Mouse (Mus musculus): Measurements from ENCODE around the gene Ppp1r12b. TPM values are rescaled to one million over a fixed set of nuclear protein-coding genes. Genes with fewer than 3 reads are reported as not detected.

Ppp1r12b gene
- polyA plus RNA-seq, 1 experiment from 2014 or later = 15.2 TPM

DNA sequence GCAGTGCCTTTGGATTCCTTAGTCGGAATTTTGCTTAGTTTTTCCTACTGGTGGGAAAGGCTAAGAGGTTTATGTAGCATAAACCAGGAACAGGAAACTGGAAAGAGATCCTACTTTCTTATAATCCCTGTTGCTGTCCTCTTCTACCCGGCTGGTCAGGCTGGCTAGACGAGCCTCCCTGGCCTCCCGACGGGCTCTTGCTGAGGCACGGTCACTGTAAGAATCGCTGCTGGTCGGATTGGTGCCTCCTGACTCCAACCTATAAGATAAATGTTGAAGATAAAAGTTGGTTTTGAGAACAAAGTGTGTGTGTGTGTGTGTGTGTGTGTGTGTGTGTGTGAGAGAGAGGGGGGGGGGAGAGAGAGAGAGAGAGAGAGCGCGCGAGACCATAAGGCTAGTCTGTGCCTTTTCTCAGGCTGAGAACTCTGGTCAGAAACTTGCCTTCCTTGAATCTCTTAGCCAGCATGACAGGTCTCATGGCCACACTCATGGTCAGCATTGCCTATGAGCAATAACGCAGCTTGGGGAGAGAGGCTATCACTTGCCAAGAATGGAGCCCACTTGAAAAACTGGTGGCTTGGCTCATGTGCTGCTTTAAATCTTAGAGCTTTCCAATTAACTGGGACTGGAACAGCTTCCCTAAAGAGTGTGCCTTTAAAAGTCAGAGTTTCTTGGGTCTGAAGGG lies 178.4 kb downstream of the Ppp1r12b start:
- 81% methylated on average over 12 of the region's 12 CpGs for WGBS
- Histone ChIP-seq H3K4me1 (peaks cover 40% of the 10 kb centered on the region), H3K27ac (peak overlapping the region; percentile 59; the same call in 1 of the 2 replicates), H3K4me3 (no peak overlapping the region), H3K36me3 (peaks cover 36% of the 10 kb centered on the region; the same call in 1 of the 2 replicates), H3K9me3 (no peaks in the 10 kb centered on the region), H3K27me3 (ENCODE audit: insufficient read depth, poor library complexity, severe bottlenecking) (no peaks in the 10 kb centered on the region)
- DNase-seq (ENCODE audit: low spot score) = peak; percentile 75

DNA sequence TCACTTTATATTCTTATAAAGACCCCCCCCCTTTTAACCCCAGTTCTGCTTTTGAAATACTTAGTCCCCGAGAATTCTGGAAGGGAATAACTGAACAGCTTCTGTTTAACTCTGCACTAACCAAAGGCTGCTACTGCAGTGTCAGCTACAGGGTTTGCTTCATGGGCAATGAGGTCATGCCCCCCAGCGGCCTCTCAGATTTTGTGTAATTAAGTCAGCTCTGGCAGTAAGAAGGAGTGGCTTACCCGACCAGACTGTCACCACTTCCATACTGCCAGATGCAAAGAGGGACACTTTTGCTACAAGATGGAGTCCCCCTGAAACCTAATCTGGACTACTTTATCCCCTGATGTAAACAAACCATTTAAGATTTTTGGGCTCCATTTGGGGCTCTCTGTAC lies 180.1 kb downstream of the Ppp1r12b start:
- H3K27ac ChIP-seq = 0 out of 2 replicates have a peak overlapping the region, but pooled peaks have one; percentile 3
- no peak overlapping the region for H3K4me3 ChIP-seq
- 50% methylated on average over 3 of the region's 3 CpGs for WGBS
- peak; percentile 71 for DNase-seq (ENCODE audit: low spot score)
- H3K36me3 ChIP-seq = peaks cover 51% of the 10 kb centered on the region; the same call in 1 of the 2 replicates
- peaks cover 48% of the 10 kb centered on the region for H3K4me1 ChIP-seq
- no peaks in the 10 kb centered on the region for H3K9me3 ChIP-seq
- H3K27me3 ChIP-seq (ENCODE audit: insufficient read depth, poor library complexity, severe bottlenecking) = no peaks in the 10 kb centered on the region

GRCm38 (mm10) chr1:134774728-134775287 lies 180.9 kb downstream of the Ppp1r12b start:
- Histone ChIP-seq H3K4me1 (peaks cover 48% of the 10 kb centered on the region), H3K36me3 (peaks cover 52% of the 10 kb centered on the region; the same call in 1 of the 2 replicates)
- 60% methylated on average over 6 of the region's 6 CpGs for WGBS

GRCm38 (mm10) chr1:134774247-134774646 lies 181.5 kb downstream of the Ppp1r12b start:
- Histone ChIP-seq H3K4me1 (peaks cover 48% of the 10 kb centered on the region), H3K4me3 (no peak overlapping the region), H3K36me3 (peaks cover 58% of the 10 kb centered on the region; the same call in 1 of the 2 replicates), H3K9me3 (no peaks in the 10 kb centered on the region), H3K27me3 (ENCODE audit: insufficient read depth, poor library complexity, severe bottlenecking) (no peaks in the 10 kb centered on the region), H3K27ac (peak overlapping the region; percentile 77)
- peak; percentile 51 for DNase-seq (ENCODE audit: low spot score)
- WGBS = 72% methylated on average over 2 of the region's 2 CpGs

More at GRCm38 (mm10) chr1:134774728-134775287, 180.9 kb downstream of the Ppp1r12b start:
- peak overlapping the region; percentile 77; the same call in 1 of the 2 replicates for H3K27ac ChIP-seq
- peak; percentile 56 for DNase-seq (ENCODE audit: low spot score)
- H3K9me3 ChIP-seq = no peaks in the 10 kb centered on the region
- no peaks in the 10 kb centered on the region for H3K27me3 ChIP-seq (ENCODE audit: insufficient read depth, poor library complexity, severe bottlenecking)
- H3K4me3 ChIP-seq = no peak overlapping the region

DNA sequence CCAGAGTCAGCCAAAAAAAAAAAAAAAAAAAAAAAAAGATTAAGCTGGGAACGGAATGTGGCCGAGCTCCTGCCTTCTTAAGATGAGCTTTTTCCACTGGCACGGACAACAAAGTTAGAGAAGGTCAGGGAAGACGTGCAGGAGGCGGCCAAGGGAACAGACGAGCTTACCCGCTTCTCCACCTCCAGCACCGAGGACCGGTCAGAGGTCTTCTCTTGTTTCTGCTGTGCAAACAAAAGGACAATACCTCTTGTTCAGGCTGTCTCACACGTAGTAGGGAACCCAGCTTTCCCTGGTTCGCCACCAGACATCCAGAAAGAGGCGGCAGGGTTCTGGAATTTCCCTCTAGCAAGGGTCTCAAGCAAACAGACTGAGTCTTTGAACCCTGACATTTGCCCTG lies 182.5 kb downstream of the Ppp1r12b start:
- Histone ChIP-seq H3K9me3 (no peaks in the 10 kb centered on the region), H3K4me1 (peaks cover 47% of the 10 kb centered on the region), H3K27ac (peak overlapping the region; percentile 42; the same call in 1 of the 2 replicates), H3K27me3 (ENCODE audit: insufficient read depth, poor library complexity, severe bottlenecking) (no peaks in the 10 kb centered on the region), H3K36me3 (peaks cover 68% of the 10 kb centered on the region; the same call in 1 of the 2 replicates), H3K4me3 (no peak overlapping the region)
- peak; percentile 41 for DNase-seq (ENCODE audit: low spot score)
- WGBS = 62% methylated on average over 12 of the region's 12 CpGs

- Histone ChIP-seq H3K27me3 (ENCODE audit: insufficient read depth, poor library complexity, severe bottlenecking) (no peaks in the 10 kb centered on the region), H3K4me3 (no peak overlapping the region), H3K9me3 (no peaks in the 10 kb centered on the region), H3K27ac (no peak overlapping the region), H3K36me3 (peaks cover 71% of the 10 kb centered on the region; the same call in 1 of the 2 replicates), H3K4me1 (peaks cover 42% of the 10 kb centered on the region)
- 85% methylated on average over 3 of the region's 3 CpGs for WGBS
- peak; percentile 52 for DNase-seq (ENCODE audit: low spot score)
These were observed 182.9 kb downstream of the Ppp1r12b start for GRCm38 (mm10) chr1:134772821-134773220.

DNA sequence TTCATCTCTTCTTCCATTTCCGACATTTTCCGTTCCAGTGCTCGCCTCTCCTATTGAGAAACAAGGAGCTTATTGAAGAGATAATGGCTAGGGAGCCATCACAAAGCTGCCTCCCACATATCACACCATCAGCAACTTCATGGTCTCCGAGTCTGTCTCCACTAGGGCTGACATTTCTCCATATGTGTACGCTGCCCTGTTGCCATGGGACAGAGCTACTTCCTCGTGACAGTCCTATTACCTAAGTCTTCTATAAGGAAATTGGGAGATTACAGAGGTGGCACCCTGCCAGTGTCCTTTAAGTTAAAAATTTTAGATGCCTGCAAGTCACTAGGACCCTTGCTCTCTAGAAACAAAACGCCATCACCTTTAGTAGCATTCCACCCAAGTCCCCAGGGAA lies 183.7 kb downstream of the Ppp1r12b start:
- H3K9me3 ChIP-seq = no peaks in the 10 kb centered on the region
- DNase-seq (ENCODE audit: low spot score) = peak; percentile 68
- peaks cover 76% of the 10 kb centered on the region for H3K36me3 ChIP-seq
- H3K27ac ChIP-seq = no peak overlapping the region
- H3K4me3 ChIP-seq = no peak overlapping the region
- H3K27me3 ChIP-seq (ENCODE audit: insufficient read depth, poor library complexity, severe bottlenecking) = no peaks in the 10 kb centered on the region
- H3K4me1 ChIP-seq = peaks cover 35% of the 10 kb centered on the region
- WGBS = 86% methylated on average over 7 of the region's 7 CpGs

- peak; percentile 56 for DNase-seq (ENCODE audit: low spot score)
- 73% methylated on average over 6 of the region's 6 CpGs for WGBS
- Histone ChIP-seq H3K27me3 (ENCODE audit: insufficient read depth, poor library complexity, severe bottlenecking) (no peaks in the 10 kb centered on the region), H3K36me3 (peaks cover 74% of the 10 kb centered on the region), H3K4me1 (peaks cover 34% of the 10 kb centered on the region), H3K9me3 (no peaks in the 10 kb centered on the region), H3K4me3 (no peak overlapping the region), H3K27ac (0 out of 2 replicates have a peak overlapping the region, but pooled peaks have one; percentile 30)
These were observed 184.4 kb downstream of the Ppp1r12b start for GRCm38 (mm10) chr1:134771353-134771752.

- WGBS = 94% methylated on average over 5 of the region's 5 CpGs
- H3K36me3 ChIP-seq = peaks cover 77% of the 10 kb centered on the region
These were observed 185.4 kb downstream of the Ppp1r12b start for GRCm38 (mm10) chr1:134770312-134770711.

GRCm38 (mm10) chr1:134766448-134766847 lies 189.3 kb downstream of the Ppp1r12b start:
- Histone ChIP-seq H3K9me3 (no peaks in the 10 kb centered on the region), H3K36me3 (peaks cover 65% of the 10 kb centered on the region), H3K4me1 (peaks cover 19% of the 10 kb centered on the region), H3K4me3 (no peak overlapping the region), H3K27me3 (ENCODE audit: insufficient read depth, poor library complexity, severe bottlenecking) (no peaks in the 10 kb centered on the region), H3K27ac (no peak overlapping the region)
- 85% methylated on average over 4 of the region's 4 CpGs for WGBS
- peak; percentile 22 for DNase-seq (ENCODE audit: low spot score)

More at GRCm38 (mm10) chr1:134770312-134770711, 185.4 kb downstream of the Ppp1r12b start:
- peak; percentile 9 for DNase-seq (ENCODE audit: low spot score)
- no peaks in the 10 kb centered on the region for H3K27me3 ChIP-seq (ENCODE audit: insufficient read depth, poor library complexity, severe bottlenecking)
- no peak overlapping the region for H3K27ac ChIP-seq
- H3K4me3 ChIP-seq = no peak overlapping the region
- H3K4me1 ChIP-seq = peaks cover 32% of the 10 kb centered on the region
- no peaks in the 10 kb centered on the region for H3K9me3 ChIP-seq

DNA sequence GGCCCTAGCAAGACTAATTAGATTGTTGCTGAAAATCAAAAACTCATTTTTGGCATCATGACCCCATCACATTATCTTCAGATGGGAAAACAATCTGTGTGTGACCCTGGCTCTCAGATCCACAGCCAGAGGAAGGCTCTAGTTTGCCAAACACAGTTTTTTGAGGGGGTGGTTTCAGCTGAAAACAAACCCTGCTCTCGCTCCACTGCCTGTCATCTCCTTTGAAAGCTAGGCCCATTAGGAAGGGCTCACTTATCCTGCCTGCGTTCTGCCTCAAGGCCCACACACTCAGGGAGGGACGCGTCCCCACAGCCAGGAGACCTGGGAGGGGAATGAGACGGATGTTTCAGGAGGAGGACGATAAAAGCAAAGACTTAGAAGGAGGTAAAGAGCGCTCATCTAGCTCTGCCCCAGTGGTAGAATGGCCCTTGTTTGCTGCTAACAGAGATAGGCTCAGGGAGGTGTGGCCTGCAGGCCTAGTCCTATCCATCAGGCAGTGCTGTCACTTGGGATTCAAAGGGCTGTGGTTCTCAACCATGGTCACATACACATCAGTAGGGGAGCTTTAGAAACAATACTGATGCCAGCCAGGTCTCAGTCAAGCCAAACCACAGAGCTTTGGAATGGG lies 190.8 kb downstream of the Ppp1r12b start:
- no peaks in the 10 kb centered on the region for H3K27me3 ChIP-seq (ENCODE audit: insufficient read depth, poor library complexity, severe bottlenecking)
- WGBS = 62% methylated on average over 7 of the region's 7 CpGs
- peaks cover 16% of the 10 kb centered on the region; the same call in 1 of the 2 replicates for H3K4me1 ChIP-seq
- H3K9me3 ChIP-seq = no peaks in the 10 kb centered on the region
- peak overlapping the region; percentile 49 for H3K27ac ChIP-seq
- peaks cover 65% of the 10 kb centered on the region for H3K36me3 ChIP-seq
- no peak for DNase-seq (ENCODE audit: low spot score)
- no peak overlapping the region for H3K4me3 ChIP-seq

DNA sequence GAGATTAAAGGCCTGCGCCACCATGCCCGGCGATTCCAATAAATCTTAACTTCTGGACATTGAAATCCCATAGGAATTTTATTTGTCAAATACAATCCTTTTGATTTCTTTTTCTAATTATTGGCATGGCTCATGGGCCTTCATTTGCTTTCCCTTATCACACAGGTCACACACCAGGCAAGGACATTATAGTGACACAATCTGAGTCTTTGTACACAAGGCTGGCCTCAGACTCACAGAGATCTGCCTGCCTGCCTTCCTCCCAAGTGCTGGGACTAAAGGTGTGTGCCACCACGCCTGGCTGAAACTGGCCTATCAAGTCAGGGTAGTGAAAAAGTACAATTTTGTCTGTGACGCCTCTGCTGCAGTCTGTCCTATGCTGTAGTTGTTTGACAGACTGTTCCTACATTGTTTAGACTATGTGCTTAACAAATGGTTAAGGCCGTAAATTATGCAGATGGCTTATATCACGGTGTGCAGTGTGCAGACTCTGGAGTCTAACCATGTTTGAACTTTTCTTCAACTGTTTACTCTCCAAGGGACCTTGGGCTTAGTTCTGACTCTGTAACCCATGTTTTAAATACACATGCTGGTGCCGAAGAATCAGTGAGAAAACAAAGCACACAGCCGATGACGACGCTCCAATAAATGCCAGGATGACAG lies 191.8 kb downstream of the Ppp1r12b start:
- H3K4me1 ChIP-seq = peaks cover 20% of the 10 kb centered on the region; the same call in 1 of the 2 replicates
- no peaks in the 10 kb centered on the region for H3K9me3 ChIP-seq
- no peak overlapping the region for H3K4me3 ChIP-seq
- no peak overlapping the region for H3K27ac ChIP-seq
- WGBS = 91% methylated on average over 11 of the region's 11 CpGs
- no peaks in the 10 kb centered on the region for H3K27me3 ChIP-seq (ENCODE audit: insufficient read depth, poor library complexity, severe bottlenecking)
- DNase-seq (ENCODE audit: low spot score) = no peak
- peaks cover 66% of the 10 kb centered on the region for H3K36me3 ChIP-seq

Data from heart, embryonic 10.5 days (tissue).